Comparison of ENCODE assay signal across 9 mouse cellular contexts in genomic region chr10:22361415-22362352, GRCm38 (mm10). TPM values are rescaled to one million over a fixed set of nuclear protein-coding genes. Genes with fewer than 3 reads are reported as not detected.
DNase-seq lines count a peak whose midpoint lies in the region; ATAC-seq lines count a peak whose summit lies in the region.
"Not testable (repeated sequence)": the region's sequence is repeated elsewhere in the genome, so short reads cannot be mapped to it uniquely, and the experiment has no call there.
"Had no signal": no experiment of that assay in that cellular context is flagged by ENCODE, and none has a peak within 500 bp of the region (broad histone marks: within the 10 kb centered on the region; RNA-seq: fewer than 3 reads in every experiment).

No protein-coding gene starts in this region.

- not testable (repeated sequence) for ATAC-seq in heart, embryonic 14.5 days (ENCODE audit: insufficient number of reproducible peaks, insufficient read depth, low FRiP score, low read depth)
- ATAC-seq in intestine, embryonic 14.5 days (replicated peaks; ENCODE audit: low FRiP score, low TSS enrichment, low read depth), result peak; percentile 88
- ATAC-seq in neural tube, embryonic 15.5 days (ENCODE audit: low FRiP score), result peak; percentile 59; the same call in 1 of the 2 replicates

- H3K9ac ChIP-seq in heart, embryonic 14.5 days (ENCODE audit: low read length); intestine, embryonic 14.5 days (ENCODE audit: low read length); neural tube, embryonic 15.5 days (replicated peaks): not testable (repeated sequence)

- whole genome bisulfite sequencing in forebrain, embryonic 10.5 days, result under 1% methylated on average over 11 of the region's 15 CpGs
- under 1% methylated on average over 9 of the region's 15 CpGs for WGBS in heart, embryonic 14.5 days
- 0% methylated on average over 8 of the region's 15 CpGs for WGBS in intestine, embryonic 14.5 days
- WGBS in neural tube, embryonic 15.5 days, result under 1% methylated on average over 10 of the region's 15 CpGs

- H3K4me2 ChIP-seq in heart, embryonic 14.5 days (ENCODE audit: low read length), result peak overlapping the region; percentile 39
- H3K4me2 ChIP-seq in intestine, embryonic 14.5 days (ENCODE audit: low read length), result peak overlapping the region; percentile 28; the same call in 1 of the 2 replicates
- H3K4me2 ChIP-seq in neural tube, embryonic 15.5 days, result peak overlapping the region; percentile 47

- DNase-seq in adrenal gland, adult 2 months, result peak; percentile 4
- DNase-seq in forebrain, embryonic 10.5 days (ENCODE audit: extremely low spot score, low spot score), result peak; percentile 21
- not testable (repeated sequence) for DNase-seq in intestine, embryonic 14.5 days (ENCODE audit: low spot score)
- DNase-seq in liver, result peak; percentile 25
- peak; percentile 39 for DNase-seq in mesoderm, embryonic 11.5 days (ENCODE audit: low read depth, low spot score)

- not testable (repeated sequence) for H3K9me3 ChIP-seq in forebrain, embryonic 10.5 days; heart, embryonic 14.5 days (ENCODE audit: control insufficient read depth, low read length); intestine, embryonic 14.5 days (ENCODE audit: control insufficient read depth, low read length); neural tube, embryonic 15.5 days (replicated peaks)

- not testable (repeated sequence) for H3K27ac ChIP-seq in forebrain, embryonic 10.5 days; heart, embryonic 14.5 days (replicated peaks in 1 of 2; ENCODE audit: control insufficient read depth in 1 of 2, insufficient read depth in 1 of 2, low read depth in 2 of 2, low read length in 2 of 2); intestine, embryonic 14.5 days (ENCODE audit: low read depth); neural tube, embryonic 15.5 days (replicated peaks)

- not testable (repeated sequence) for H3K4me1 ChIP-seq in forebrain, embryonic 10.5 days; heart, embryonic 14.5 days (ENCODE audit: control insufficient read depth in 2 of 2, insufficient read depth in 2 of 2, low read length in 2 of 2); intestine, embryonic 14.5 days (replicated peaks; ENCODE audit: control insufficient read depth, insufficient read depth, low read length); neural tube, embryonic 15.5 days

- not testable (repeated sequence) for H3K27me3 ChIP-seq in forebrain, embryonic 10.5 days (ENCODE audit: poor library complexity, severe bottlenecking); heart, embryonic 14.5 days (ENCODE audit: control insufficient read depth, insufficient read depth, low read length); intestine, embryonic 14.5 days (replicated peaks; ENCODE audit: control insufficient read depth, insufficient read depth, low read length); neural tube, embryonic 15.5 days (replicated peaks)

- H3K4me3 ChIP-seq in forebrain, embryonic 10.5 days, result peak overlapping the region; percentile 40
- peak overlapping the region; percentile 18 to 35; a peak in 3 of 4 replicates for H3K4me3 ChIP-seq in heart, embryonic 14.5 days (ENCODE audit: control insufficient read depth in 1 of 2, insufficient read depth in 1 of 2, low read depth in 1 of 2, low read length in 2 of 2)
- peak overlapping the region; percentile 17; the same call in 1 of the 2 replicates for H3K4me3 ChIP-seq in intestine, embryonic 14.5 days (ENCODE audit: low read depth, low read length)
- H3K4me3 ChIP-seq in neural tube, embryonic 15.5 days (replicated peaks), result not testable (repeated sequence)

- not testable (repeated sequence) for H3K36me3 ChIP-seq in forebrain, embryonic 10.5 days (replicated peaks); heart, embryonic 14.5 days (ENCODE audit: control insufficient read depth, insufficient read depth, low read length); intestine, embryonic 14.5 days (ENCODE audit: control insufficient read depth, insufficient read depth, low read length); neural tube, embryonic 15.5 days

RNA-seq across cellular contexts. Expression of gene Raet1d, which starts 1.3 kb away (rescaled TPM):
- total RNA-seq in adrenal gland, adult 2 months (2021), result under 1 TPM in 1 of 2 experiments, not detected in 1; 0.23 TPM
- not detected in 2 replicates for polyA plus RNA-seq in adrenal gland, adult 2 months (2012; rRNA removed)
- 16.1 and 17.8 TPM in 2 replicates for polyA plus RNA-seq in forebrain, embryonic 10.5 days (2016; fragmentation: Nextera tagmentation; extraction: Ambion mirVana)
- polyA plus RNA-seq in heart, embryonic 14.5 days (2014; fragmentation: Nextera tagmentation; extraction: Ambion mirVana), result 5.0 and 5.6 TPM in 2 replicates
- polyA plus RNA-seq in intestine, embryonic 14.5 days (2014; fragmentation: Nextera tagmentation; extraction: Ambion mirVana), result 8.8 and 9.7 TPM in 2 replicates
- 2.0 TPM in 2 replicates for polyA plus RNA-seq in neural tube, embryonic 15.5 days (2015; fragmentation: Nextera tagmentation; extraction: Ambion mirVana)
- total RNA-seq: gastrocnemius, adult 18-20 months; hematopoietic stem cell, adult 5-6 weeks had no signal
